Mouse (Mus musculus): ENCODE measurements at regions not wholly inside any gene's neighbourhood (a gene's known extent, or its start where the extent isn't known, plus 50 kb on each side); places are given as distances from the start of the nearest gene placed in this dataset.

DNA sequence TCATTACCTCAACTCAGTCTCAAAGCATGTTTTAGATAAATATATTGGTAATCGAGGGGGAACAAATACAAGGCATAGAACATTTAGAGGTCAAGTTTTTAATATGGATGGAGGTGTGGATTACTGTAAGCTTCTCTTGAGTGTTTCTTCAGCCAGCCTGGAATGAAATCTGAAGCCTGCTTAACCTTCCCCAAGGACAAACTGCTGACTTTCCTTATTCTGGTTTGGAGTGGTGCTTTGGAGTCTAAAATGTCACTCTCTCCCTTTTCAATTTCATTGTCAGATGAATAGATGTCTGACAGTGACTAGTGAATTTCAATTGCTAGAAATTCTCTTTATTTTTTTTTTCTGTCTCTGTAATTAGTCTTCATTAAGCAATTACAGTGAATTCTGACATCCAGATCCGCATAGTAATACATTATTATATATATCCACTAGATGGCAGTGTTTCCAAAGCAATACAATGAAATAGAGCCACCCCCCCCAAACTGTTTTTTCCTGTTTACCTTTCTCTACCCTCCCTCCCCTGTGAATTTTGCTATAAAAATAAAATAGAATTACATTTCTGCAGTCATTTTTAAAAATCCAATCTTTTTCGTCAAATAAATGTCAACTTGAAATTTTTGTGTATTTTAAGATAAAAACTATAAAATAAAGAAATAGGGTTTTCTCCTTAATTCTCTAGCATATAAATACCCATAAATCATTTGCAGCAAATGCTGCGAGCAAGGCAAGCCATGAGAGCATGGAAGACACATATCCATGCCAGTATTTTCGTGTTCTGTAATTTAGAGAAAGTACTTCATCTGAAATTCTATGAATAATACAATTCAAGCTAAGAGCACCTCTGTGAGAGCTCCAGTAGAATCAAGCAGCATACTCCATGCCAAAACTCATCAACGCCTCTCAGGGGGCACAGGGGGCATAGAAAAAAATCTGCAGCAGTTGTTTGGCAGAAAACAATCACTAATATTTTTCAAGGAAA lies 626.2 kb upstream of the Vrk2 start:
- H3K27ac ChIP-seq (ENCODE audit: control insufficient read depth, low read depth, low read length) = no peak overlapping the region
- H3K27me3 ChIP-seq (ENCODE audit: control insufficient read depth in 1 of 2, insufficient read depth in 2 of 2, low read length in 2 of 2) = no peaks in the 10 kb centered on the region

GRCm38 (mm10) chr11:27215752-27216151 lies 622.0 kb upstream of the Vrk2 start:
- Histone ChIP-seq H3K79me2 (ENCODE audit: control insufficient read depth, insufficient read depth, low read length, poor library complexity) (no peaks in the 10 kb centered on the region), H3K36me3 (ENCODE audit: control insufficient read depth in 1 of 2, insufficient read depth in 2 of 2, low read length in 2 of 2) (no peaks in the 10 kb centered on the region), H3K4me3 (ENCODE audit: control insufficient read depth in 1 of 2, insufficient read depth in 1 of 2, low read depth in 2 of 2, low read length in 2 of 2) (no peak overlapping the region), H3K4me1 (ENCODE audit: control insufficient read depth in 1 of 2, insufficient read depth in 2 of 2, low read length in 2 of 2) (no peaks in the 10 kb centered on the region), H3K27me3 (ENCODE audit: control insufficient read depth in 1 of 2, insufficient read depth in 2 of 2, low read length in 2 of 2) (no peaks in the 10 kb centered on the region; a peak in 1 of 4 replicates), H3K9ac (ENCODE audit: control insufficient read depth, low read depth, low read length, poor library complexity, severe bottlenecking) (no peak overlapping the region), H3K9me3 (replicated peaks; ENCODE audit: insufficient read depth, low read length) (no peaks in the 10 kb centered on the region), H3K27ac (ENCODE audit: control insufficient read depth, low read depth, low read length) (no peak overlapping the region)
- DNase-seq (ENCODE audit: low read depth, low spot score) = no peak
- TF ChIP-seq ELF1 (IDR thresholded peaks at IDR 0.05; ENCODE audit: low read depth, low read length) (no peak), GATA1 (IDR thresholded peaks at IDR 0.05; ENCODE audit: low read depth, low read length) (no peak), GABPA (IDR thresholded peaks at IDR 0.05; ENCODE audit: low read depth, low read length) (no peak), SIN3A (IDR thresholded peaks at IDR 0.05; ENCODE audit: low read length) (no peak)

More for the DNA sequence above, 626.2 kb upstream of the Vrk2 start:
- no peaks in the 10 kb centered on the region for H3K36me3 ChIP-seq (ENCODE audit: control insufficient read depth in 1 of 2, insufficient read depth in 2 of 2, low read length in 2 of 2)
- no peak overlapping the region for H3K9ac ChIP-seq (ENCODE audit: control insufficient read depth, low read depth, low read length, poor library complexity, severe bottlenecking)
- no peak overlapping the region for H3K4me3 ChIP-seq (ENCODE audit: control insufficient read depth in 1 of 2, insufficient read depth in 1 of 2, low read depth in 2 of 2, low read length in 2 of 2)
- no peaks in the 10 kb centered on the region for H3K4me1 ChIP-seq (ENCODE audit: control insufficient read depth in 1 of 2, insufficient read depth in 2 of 2, low read length in 2 of 2)
- TF ChIP-seq POLR2AphosphoS2 (IDR thresholded peaks at IDR 0.05; ENCODE audit: low read length) (no peak), CHD2 (IDR thresholded peaks at IDR 0.05; ENCODE audit: low read length) (no peak), SMC3 (IDR thresholded peaks at IDR 0.05; ENCODE audit: low read depth, low read length) (peak; percentile 51), ZC3H11A (IDR thresholded peaks at IDR 0.05; ENCODE audit: low read depth, low read length) (peak; percentile 49), CTCF (IDR thresholded peaks at IDR 0.05 in 2 of 3, conservative IDR thresholded peaks at IDR 0.05 in 1 of 3; ENCODE audit: control insufficient read depth in 1 of 3, insufficient read depth in 1 of 3, low read depth in 2 of 3, low read length in 3 of 3, poor library complexity in 1 of 3, severe bottlenecking in 1 of 3) (peak in 2 of 3 experiments; percentile 22 to 58; a peak in 3 of 6 replicates), RAD21 (IDR thresholded peaks at IDR 0.05; ENCODE audit: low read depth, low read length) (peak; percentile 85), EP300 (IDR thresholded peaks at IDR 0.05; ENCODE audit: low read depth in 1 of 2, low read length in 2 of 2) (no peak), MYC (IDR thresholded peaks at IDR 0.05; ENCODE audit: low read depth, low read length) (no peak), KAT2A (conservative IDR thresholded peaks at IDR 0.05; ENCODE audit: low read depth, low read length) (no peak), BHLHE40 (IDR thresholded peaks at IDR 0.05; ENCODE audit: borderline replicate concordance, low read depth, low read length) (no peak)
- H3K79me2 ChIP-seq (ENCODE audit: control insufficient read depth, insufficient read depth, low read length, poor library complexity) = no peaks in the 10 kb centered on the region
- H3K9me3 ChIP-seq (replicated peaks; ENCODE audit: insufficient read depth, low read length) = no peaks in the 10 kb centered on the region
- DNase-seq (ENCODE audit: low read depth, low spot score) = peak; percentile 27
